Mouse (Mus musculus) R1 (cell line): Measurements from ENCODE around the gene Rab3b.

Source experiments
- DNase-seq: peaks from one replicate; pipeline ENCODE4 v3.0.0-alpha.2; 2018; ENCODE audit warnings: low read depth, low spot score

Gene Rab3b

GRCm38 (mm10) chr4:108890876-108891275 is 12.0 kb downstream of the Rab3b start:
- DNase-seq = no peak

GRCm38 (mm10) chr4:108900421-108900820 is 21.6 kb downstream of the Rab3b start:
- DNase-seq = peak; percentile 73

GRCm38 (mm10) chr4:108902886-108903285 is 24.0 kb downstream of the Rab3b start:
- peak; percentile 93 for DNase-seq

- peak; percentile 74 for DNase-seq
Measured at GRCm38 (mm10) chr4:108903346-108903745, 24.5 kb downstream of the Rab3b start.

- DNase-seq = peak; percentile 52
Measured at GRCm38 (mm10) chr4:108904076-108904475, 25.2 kb downstream of the Rab3b start.

GRCm38 (mm10) chr4:108904790-108905189 is 25.9 kb downstream of the Rab3b start:
- DNase-seq = no peak

GRCm38 (mm10) chr4:108905859-108906258 is 27.0 kb downstream of the Rab3b start:
- peak; percentile 59 for DNase-seq

GRCm38 (mm10) chr4:108907475-108907874 is 28.6 kb downstream of the Rab3b start:
- DNase-seq = peak; percentile 52

GRCm38 (mm10) chr4:108909872-108910425 is 31.1 kb downstream of the Rab3b start:
- no peak for DNase-seq

GRCm38 (mm10) chr4:108911866-108912265 is 33.0 kb downstream of the Rab3b start:
- DNase-seq = no peak

- DNase-seq = no peak
Measured at GRCm38 (mm10) chr4:108913180-108913579, 34.3 kb downstream of the Rab3b start.

- no peak for DNase-seq
Measured at GRCm38 (mm10) chr4:108914391-108914790, 35.5 kb downstream of the Rab3b start.

- DNase-seq = no peak
Measured at GRCm38 (mm10) chr4:108915101-108915500, 36.2 kb downstream of the Rab3b start.

GRCm38 (mm10) chr4:108917654-108918053 is 38.8 kb downstream of the Rab3b start:
- no peak for DNase-seq

- DNase-seq = peak; percentile 73
Measured at GRCm38 (mm10) chr4:108927945-108928344, 49.1 kb downstream of the Rab3b start.

GRCm38 (mm10) chr4:108933163-108933562 is 54.3 kb downstream of the Rab3b start:
- DNase-seq = no peak

GRCm38 (mm10) chr4:108934856-108935255 is 56.0 kb downstream of the Rab3b start:
- no peak for DNase-seq

- no peak for DNase-seq
Measured at GRCm38 (mm10) chr4:108937848-108938771, 59.2 kb downstream of the Rab3b start.

GRCm38 (mm10) chr4:108940681-108941473 is 62.0 kb downstream of the Rab3b start:
- no peak for DNase-seq

GRCm38 (mm10) chr4:108942171-108942570 is 63.3 kb downstream of the Rab3b start:
- DNase-seq = no peak

- DNase-seq = no peak
Measured at GRCm38 (mm10) chr4:108942986-108943720, 64.3 kb downstream of the Rab3b start.
